Mouse (Mus musculus) brain, embryonic 14.5 days (tissue): Measurements from ENCODE around the gene Sv2c.

Experiments used
- CTCF ChIP-seq: fragments of 200-500 bp; IDR thresholded peaks from 2 replicates; pipeline ENCODE4 v1.5.1; 2012; ENCODE audit warnings: inconsistent platforms, mild to moderate bottlenecking, moderate library complexity, borderline replicate concordance; ENCODE audit not compliant: insufficient read depth, insufficient read length; ENCODE audit errors: extremely low read depth
- POLR2A ChIP-seq: fragments of 200-500 bp; IDR thresholded peaks from 2 replicates; pipeline ENCODE4 v1.6.1; 2012; ENCODE audit warnings: mild to moderate bottlenecking, inconsistent platforms, borderline replicate concordance; ENCODE audit not compliant: poor library complexity, insufficient read depth, insufficient read length, severe bottlenecking; ENCODE audit errors: extremely low read depth

- TF ChIP-seq CTCF (no peak), POLR2A (no peak)
These were observed 222.1 kb downstream of the Sv2c start for GRCm38 (mm10) chr13:95910270-95910669.
